Mouse (Mus musculus) lung, postnatal 0 days (tissue): ENCODE measurements at regions not wholly inside any gene's neighbourhood (a gene's known extent, or its start where the extent isn't known, plus 50 kb on each side); places are given as distances from the start of the nearest gene placed in this dataset. TPM values are rescaled to one million over a fixed set of nuclear protein-coding genes. Genes with fewer than 3 reads are reported as not detected.

Experiments
- ATAC-seq: fragments of 200-750 bp; cut with Nextera tagmentation; 2 replicates; pipeline ENCODE4 v1.8.0; 2017; ENCODE audit warnings: moderate library complexity
- DNase-seq: peaks from one replicate; pipeline ENCODE4 v3.0.0-alpha.2; 2016; ENCODE audit warnings: low spot score
- H3K27ac ChIP-seq: fragments of 300-500 bp; sonication (generic); 2 replicates; pipeline ENCODE4 v1.5.1; 2014; ENCODE audit warnings: antibody characterized with exemption, mild to moderate bottlenecking, low read length, mixed read lengths
- H3K27me3 ChIP-seq: fragments of 300-500 bp; sonication (generic); replicated peaks from 2 replicates; pipeline ENCODE4 v1.6.1; 2014; ENCODE audit warnings: low read length, mixed read lengths; ENCODE audit not compliant: insufficient read depth
- H3K36me3 ChIP-seq: fragments of 300-500 bp; sonication (generic); 2 replicates; pipeline ENCODE4 v1.6.1; 2014; ENCODE audit warnings: low read length, mixed read lengths; ENCODE audit not compliant: insufficient read depth
- H3K4me1 ChIP-seq: fragments of 300-500 bp; sonication (generic); 2 replicates; pipeline ENCODE4 v1.6.1; 2014; ENCODE audit warnings: antibody characterized with exemption, low read depth, low read length, mixed read lengths; ENCODE audit not compliant: insufficient read depth
- H3K4me2 ChIP-seq: fragments of 300-500 bp; sonication (generic); replicated peaks from 2 replicates; pipeline ENCODE4 v1.6.1; 2014; ENCODE audit warnings: low read depth, mild to moderate bottlenecking, low read length, moderate library complexity, mixed read lengths
- H3K4me3 ChIP-seq: fragments of 300-500 bp; sonication (generic); 2 replicates; pipeline ENCODE4 v1.5.1; 2014; ENCODE audit warnings: low read depth, low read length
- H3K9ac ChIP-seq: fragments of 300-500 bp; sonication (generic); replicated peaks from 2 replicates; pipeline ENCODE4 v1.6.1; 2014; ENCODE audit warnings: low read depth, mild to moderate bottlenecking
- H3K9me3 ChIP-seq: fragments of 300-500 bp; sonication (generic); 2 replicates; pipeline ENCODE4 v1.6.1; 2016; ENCODE audit warnings: low read length, mixed read lengths
- CTCF ChIP-seq: IDR thresholded peaks from 2 replicates; pipeline ENCODE4 v1.5.1; 2016; ENCODE audit warnings: antibody characterized with exemption, mild to moderate bottlenecking
- EP300 ChIP-seq: IDR thresholded peaks from 2 replicates; pipeline ENCODE4 v1.6.1; 2016; ENCODE audit warnings: antibody characterized with exemption, mild to moderate bottlenecking, control low read depth
- WGBS: fragments of 180-500 bp; shearing (Covaris S2); extraction: QIAGEN DNeasy Blood & Tissue Kit; methylation state at CpG from one replicate; pipeline ENCODE4 v1.1.7; 2014; 5-methylcytosine and 5-hydroxymethylcytosine counted together
- microRNA-seq: library from miRNA; unstranded; fragments of <30 nt; microRNA quantifications from one replicate; pipeline ENCODE4, GENCODE M21; 2016

DNA sequence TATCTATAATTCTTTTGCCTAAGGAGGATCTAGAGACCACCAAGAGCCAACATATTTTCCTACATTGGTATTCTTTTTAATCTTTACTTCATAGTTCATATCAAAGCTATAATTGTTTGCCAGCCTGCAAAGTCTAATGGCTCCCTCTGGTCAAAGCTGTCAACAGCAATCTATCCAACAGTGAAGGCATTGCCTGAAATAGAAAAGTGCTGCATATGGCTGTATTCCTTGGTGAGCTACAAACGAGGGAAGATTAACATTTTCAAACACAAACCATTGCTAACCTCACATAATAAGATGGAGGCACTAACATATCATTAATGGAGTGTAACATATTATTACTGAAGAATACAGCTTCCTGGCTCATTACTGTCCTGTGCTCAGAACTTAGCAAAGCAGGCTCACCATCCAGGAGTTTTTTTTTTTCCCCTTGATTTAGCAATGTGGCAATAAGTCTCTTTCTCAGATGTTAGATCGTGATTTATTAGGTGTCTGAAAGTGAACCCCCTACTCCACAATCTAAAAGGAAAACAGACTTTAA lies 66.3 kb upstream of the Sema3a start:
- TF ChIP-seq CTCF, result no peak
- no peak for TF ChIP-seq EP300
- 62% methylated on average over 2 of the region's 2 CpGs for WGBS

DNA sequence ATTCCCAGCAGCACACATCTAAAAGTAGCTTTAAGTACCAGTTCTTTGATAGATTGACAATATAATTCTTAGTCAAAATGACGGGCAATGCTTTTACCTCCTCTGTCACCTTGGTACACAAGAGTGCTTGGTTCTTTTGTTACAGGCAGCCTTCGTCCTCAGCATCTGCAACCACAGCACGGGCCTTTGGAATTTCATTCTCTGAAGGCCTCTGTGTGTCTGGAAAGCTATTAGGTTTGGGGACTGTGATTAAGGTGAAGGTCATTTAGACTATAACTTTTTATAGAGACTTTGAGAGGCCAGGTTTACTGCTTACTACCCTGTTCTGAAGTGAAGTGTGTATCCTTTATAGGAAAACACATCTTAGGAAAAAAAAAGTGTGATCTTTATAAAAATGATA lies 58.3 kb upstream of the Sema3a start:
- 50% methylated on average over 3 of the region's 3 CpGs for WGBS
- Histone ChIP-seq H3K27me3 (no peaks in the 10 kb centered on the region), H3K9ac (no peak overlapping the region), H3K27ac (no peak overlapping the region), H3K4me1 (no peaks in the 10 kb centered on the region), H3K9me3 (no peaks in the 10 kb centered on the region), H3K4me2 (no peak overlapping the region), H3K36me3 (no peaks in the 10 kb centered on the region), H3K4me3 (no peak overlapping the region)
- DNase-seq (no peak), ATAC-seq (no peak)
- TF ChIP-seq EP300 (no peak), CTCF (no peak)

More for the DNA sequence above, 66.3 kb upstream of the Sema3a start:
- Histone ChIP-seq H3K9ac (no peak overlapping the region), H3K27me3 (no peaks in the 10 kb centered on the region), H3K27ac (no peak overlapping the region), H3K9me3 (no peaks in the 10 kb centered on the region), H3K4me1 (no peaks in the 10 kb centered on the region), H3K4me3 (no peak overlapping the region), H3K4me2 (no peak overlapping the region), H3K36me3 (no peaks in the 10 kb centered on the region)
- no peak for ATAC-seq
- no peak for DNase-seq

Small RNAs in the stretch of these regions (microRNA-seq; reads per million reads assigned to microRNA genes)
- gene Gm23243, result not detected
